Mouse (Mus musculus) MEL (cell line): ENCODE data around the gene Dll3. TPM values are rescaled to one million over a fixed set of nuclear protein-coding genes. Genes with fewer than 3 reads are reported as not detected.

Source experiments
- DNase-seq: peaks from one replicate; pipeline ENCODE4 v3.0.0; 2011; ENCODE audit warnings: low read depth, low spot score
- H3K27ac ChIP-seq: 2 replicates; pipeline ENCODE4 v1.5.1; 2012; ENCODE audit warnings: low read depth, mild to moderate bottlenecking, control low read depth, low read length, moderate library complexity; ENCODE audit not compliant: control insufficient read depth
- H3K27me3 ChIP-seq, 2 experiments: fragments of 150-350 bp in 1 of 2; sonication (generic) in 1 of 2; 2 replicates each; pipeline ENCODE4 v1.6.1; 2012; ENCODE audit warnings: low read length in 2 of 2, mild to moderate bottlenecking in 2 of 2, improper control_type of control experiment in 1 of 2, moderate library complexity in 1 of 2; ENCODE audit not compliant: insufficient read depth in 2 of 2, control insufficient read depth in 1 of 2
- H3K36me3 ChIP-seq, 2 experiments: 2 replicates each; pipeline ENCODE4 v1.6.1; 2012 to 2014; ENCODE audit warnings: low read length in 2 of 2, improper control_type of control experiment in 1 of 2, inconsistent platforms in 1 of 2, mild to moderate bottlenecking in 1 of 2; ENCODE audit not compliant: insufficient read depth in 2 of 2, control insufficient read depth in 1 of 2
- H3K4me1 ChIP-seq, 2 experiments: fragments of 150-350 bp in 1 of 2; sonication (generic) in 1 of 2; 2 replicates each; pipeline ENCODE4 v1.6.1; 2012; ENCODE audit warnings: low read length in 2 of 2, improper control_type of control experiment in 1 of 2, mild to moderate bottlenecking in 1 of 2; ENCODE audit not compliant: insufficient read depth in 2 of 2, control insufficient read depth in 1 of 2
- H3K4me3 ChIP-seq, 2 experiments: fragments of 150-350 bp in 1 of 2; sonication (generic) in 1 of 2; 2 replicates each; pipeline ENCODE4 v1.5.1; 2012; ENCODE audit warnings: low read depth in 2 of 2, low read length in 2 of 2, mild to moderate bottlenecking in 2 of 2, moderate library complexity in 2 of 2, control low read depth in 1 of 2, improper control_type of control experiment in 1 of 2; ENCODE audit not compliant: control insufficient read depth in 1 of 2, insufficient read depth in 1 of 2
- H3K79me2 ChIP-seq: 2 replicates; pipeline ENCODE4 v1.6.1; 2012; ENCODE audit warnings: mild to moderate bottlenecking, low read length, moderate library complexity; ENCODE audit not compliant: control insufficient read depth, poor library complexity, insufficient read depth
- H3K9ac ChIP-seq: 2 replicates; pipeline ENCODE4 v1.6.1; 2012; ENCODE audit warnings: low read depth, mild to moderate bottlenecking, control low read depth, low read length, moderate library complexity; ENCODE audit not compliant: control insufficient read depth, poor library complexity, severe bottlenecking
- H3K9me3 ChIP-seq: fragments of 150-350 bp; sonication (generic); replicated peaks from 2 replicates; pipeline ENCODE4 v1.6.1; 2012; ENCODE audit warnings: mild to moderate bottlenecking, low read length, improper control_type of control experiment, moderate library complexity; ENCODE audit not compliant: insufficient read depth
- CHD2 ChIP-seq: IDR thresholded peaks from 2 replicates; pipeline ENCODE4 v1.6.1; 2011; ENCODE audit warnings: low read length, improper control_type of control experiment
- CTCF ChIP-seq, 3 experiments: IDR thresholded peaks in 2 of 3; conservative IDR thresholded peaks in 1 of 3; 2 replicates each; pipeline ENCODE4 v1.5.1; 2011 to 2012; ENCODE audit warnings: low read length in 3 of 3, low read depth in 2 of 3, mild to moderate bottlenecking in 2 of 3, improper control_type of control experiment in 1 of 3, inconsistent platforms in 1 of 3, mixed read lengths in 1 of 3, moderate library complexity in 1 of 3; ENCODE audit not compliant: control insufficient read depth in 1 of 3, insufficient read depth in 1 of 3, poor library complexity in 1 of 3, severe bottlenecking in 1 of 3
- E2F4 ChIP-seq: IDR thresholded peaks from 2 replicates; pipeline ENCODE4 v1.6.1; 2011; ENCODE audit warnings: low read depth, low read length, improper control_type of control experiment, borderline replicate concordance
- ELF1 ChIP-seq: IDR thresholded peaks from 2 replicates; pipeline ENCODE4 v1.6.1; 2014; ENCODE audit warnings: low read depth, mild to moderate bottlenecking, inconsistent platforms, low read length, improper control_type of control experiment, moderate library complexity
- EP300 ChIP-seq, 2 experiments: IDR thresholded peaks; 2 replicates each; pipeline ENCODE4 v1.6.1; 2011; ENCODE audit warnings: improper control_type of control experiment in 2 of 2, low read length in 2 of 2, low read depth in 1 of 2, mild to moderate bottlenecking in 1 of 2
- GATA1 ChIP-seq: IDR thresholded peaks from 2 replicates; pipeline ENCODE4 v1.6.1; 2011; ENCODE audit warnings: low read depth, low read length, improper control_type of control experiment
- JUND ChIP-seq: IDR thresholded peaks from 2 replicates; pipeline ENCODE4 v1.6.1; 2011; ENCODE audit warnings: low read depth, mild to moderate bottlenecking, improper control_type of control experiment, low read length
- MAFK ChIP-seq: IDR thresholded peaks from 2 replicates; pipeline ENCODE4 v1.6.1; 2011; ENCODE audit warnings: low read depth, mild to moderate bottlenecking, low read length, improper control_type of control experiment, borderline replicate concordance
- MAX ChIP-seq: IDR thresholded peaks from 2 replicates; pipeline ENCODE4 v1.6.1; 2011; ENCODE audit warnings: low read length, improper control_type of control experiment
- MAZ ChIP-seq: IDR thresholded peaks from 2 replicates; pipeline ENCODE4 v1.6.1; 2012; ENCODE audit warnings: low read depth, mild to moderate bottlenecking, inconsistent platforms, low read length, improper control_type of control experiment
- MEF2A ChIP-seq: IDR thresholded peaks from 2 replicates; pipeline ENCODE4 v1.6.1; 2014; ENCODE audit warnings: low read depth, mild to moderate bottlenecking, inconsistent platforms, low read length, improper control_type of control experiment; ENCODE audit not compliant: poor library complexity, insufficient replicate concordance, severe bottlenecking; ENCODE audit errors: extremely low read depth
- MXI1 ChIP-seq: IDR thresholded peaks from 2 replicates; pipeline ENCODE4 v1.6.1; 2011; ENCODE audit warnings: mild to moderate bottlenecking, low read depth, low read length, improper control_type of control experiment
- NELFE ChIP-seq: IDR thresholded peaks from 2 replicates; pipeline ENCODE4 v1.6.1; 2011; ENCODE audit warnings: low read depth, low read length, improper control_type of control experiment
- RCOR1 ChIP-seq: IDR thresholded peaks from 2 replicates; pipeline ENCODE4 v1.6.1; 2012; ENCODE audit warnings: low read depth, mild to moderate bottlenecking, inconsistent platforms, low read length, improper control_type of control experiment
- SIN3A ChIP-seq: IDR thresholded peaks from 2 replicates; pipeline ENCODE4 v1.6.1; 2012; ENCODE audit warnings: low read length, improper control_type of control experiment, inconsistent platforms
- SMC3 ChIP-seq: IDR thresholded peaks from 2 replicates; pipeline ENCODE4 v1.6.1; 2011; ENCODE audit warnings: low read depth, low read length, improper control_type of control experiment
- UBTF ChIP-seq: IDR thresholded peaks from 2 replicates; pipeline ENCODE4 v1.6.1; 2012; ENCODE audit warnings: low read depth, mild to moderate bottlenecking, inconsistent platforms, low read length, improper control_type of control experiment, moderate library complexity, borderline replicate concordance; ENCODE audit not compliant: insufficient read depth
- ZC3H11A ChIP-seq: IDR thresholded peaks from 2 replicates; pipeline ENCODE4 v1.6.1; 2012; ENCODE audit warnings: low read depth, mild to moderate bottlenecking, inconsistent platforms, low read length, improper control_type of control experiment
- ZMIZ1 ChIP-seq: IDR thresholded peaks from 2 replicates; pipeline ENCODE4 v1.6.1; 2012; ENCODE audit warnings: low read depth, mild to moderate bottlenecking, inconsistent platforms, low read length, improper control_type of control experiment, moderate library complexity
- ZNF384 ChIP-seq: IDR thresholded peaks from 2 replicates; pipeline ENCODE4 v1.6.1; 2012; ENCODE audit warnings: low read depth, mild to moderate bottlenecking, inconsistent platforms, low read length, improper control_type of control experiment
- polyA plus RNA-seq, 2 experiments: library from polyadenylated mRNA; stranded (reverse) in 1 of 2; unstranded in 1 of 2; fragments of >175 nt in 1 of 2; fragments of >200 nt in 1 of 2; gene quantifications; 2 replicates each; pipeline versions ENCODE4 v1.2.1 to v1.2.4; 2012; ENCODE audit warnings: low replicate concordance in 2 of 2, low read depth in 1 of 2; ENCODE audit not compliant: insufficient read length in 2 of 2, insufficient read depth in 1 of 2, missing spikeins in 1 of 2
- total RNA-seq: library from RNA; depleted of rRNA; stranded (reverse); fragments of 300-350 nt; gene quantifications from 2 replicates; pipeline ENCODE4 v1.2.3, GENCODE M21; 2012; rRNA removed

Dll3 gene
- total RNA-seq (0.15 and 0.16 TPM in 2 replicates), polyA plus RNA-seq (under 1 TPM in 1 of 2 experiments, not detected in 1; 0.57 TPM)

- DNase-seq: no peak
- Histone ChIP-seq H3K36me3 (peaks cover 0 to 1% of the 10 kb centered on the region in 2 experiments; a peak in 1 of 4 replicates), H3K27ac (no peak within 1 kb of the TSS), H3K9me3 (no peaks in the 10 kb centered on the region), H3K79me2 (no peaks in the 10 kb centered on the region), H3K9ac (no peak within 1 kb of the TSS), H3K4me1 (no peaks in the 10 kb centered on the region), H3K4me3 (no peak within 1 kb of the TSS), H3K27me3 (no peaks in the 10 kb centered on the region)
- no peak for TF ChIP-seq UBTF
- no peak for TF ChIP-seq EP300 (IDR thresholded peaks at IDR 0.05; ENCODE audit: low read depth in 1 of 2, low read length in 2 of 2)
- TF ChIP-seq E2F4: no peak
- no peak for TF ChIP-seq NELFE
- no peak for TF ChIP-seq ZMIZ1
- TF ChIP-seq CTCF (IDR thresholded peaks at IDR 0.05 in 2 of 3, conservative IDR thresholded peaks at IDR 0.05 in 1 of 3; ENCODE audit: control insufficient read depth in 1 of 3, insufficient read depth in 1 of 3, low read depth in 2 of 3, low read length in 3 of 3, poor library complexity in 1 of 3, severe bottlenecking in 1 of 3): peak in 2 of 3 experiments; percentile 2 to 32; a peak in 2 of 6 replicates
- TF ChIP-seq JUND: no peak
- TF ChIP-seq MEF2A: no peak
These were observed at the start of gene Dll3 for GRCm38 (mm10) chr7:28301616-28302433. TSS of gene Dll3 (minus strand) at chr7:28302238.

DNA sequence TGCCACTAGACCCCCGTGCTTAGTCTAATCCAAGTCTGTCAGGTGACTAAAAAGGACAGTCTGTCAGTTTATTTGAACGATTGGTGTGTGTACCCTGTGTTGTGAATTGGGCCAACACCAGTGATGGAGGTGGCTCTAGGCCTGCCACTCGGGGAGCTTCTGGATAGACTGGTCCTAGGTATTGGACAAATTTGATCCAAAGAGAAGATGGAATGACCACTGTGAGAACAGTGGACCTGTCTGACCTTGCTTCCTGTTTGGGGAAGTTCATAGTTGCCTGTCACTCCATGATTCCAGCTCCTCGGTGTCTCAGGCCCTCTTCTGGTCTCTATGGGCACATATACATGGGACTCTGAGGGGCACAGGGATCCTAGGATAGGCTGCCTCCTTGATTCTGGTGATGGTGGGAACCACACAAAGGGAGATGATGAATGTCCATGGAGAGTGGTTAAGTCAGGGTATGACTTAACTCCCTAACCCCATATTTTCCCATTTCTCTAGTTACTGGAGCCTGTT, 49.7 kb upstream of the Dll3 start:
- Histone ChIP-seq H3K27ac (peak overlapping the region; percentile 63), H3K36me3 (peaks cover 11 to 24% of the 10 kb centered on the region in 2 experiments)
- TF ChIP-seq MAZ (no peak), SIN3A (peak; percentile 39; the same call in 1 of the 2 replicates)
- TF ChIP-seq, all 39 proteins: peak for 1
- peak; percentile 59 for DNase-seq
- Histone ChIP-seq H3K9me3 (no peaks in the 10 kb centered on the region), H3K4me3 (peak overlapping the region; percentile 74 to 87), H3K9ac (peak overlapping the region; percentile 78), H3K4me1 (peaks cover 2 to 22% of the 10 kb centered on the region in 2 experiments; a peak in 3 of 4 replicates), H3K27me3 (no peaks in the 10 kb centered on the region), H3K79me2 (peaks cover 20% of the 10 kb centered on the region)

GRCm38 (mm10) chr7:28350155-28350883, 48.3 kb upstream of the Dll3 start, which contains the start of gene Rps16:
TSS of gene Rps16 (plus strand) at chr7:28350652.
- Histone ChIP-seq H3K27ac (peak within 1 kb of the TSS; percentile 63), H3K27me3 (no peaks in the 10 kb centered on the region), H3K4me3 (peak within 1 kb of the TSS; percentile 76 to 88), H3K79me2 (peaks cover 20% of the 10 kb centered on the region), H3K9me3 (no peaks in the 10 kb centered on the region), H3K9ac (peak within 1 kb of the TSS; percentile 81), H3K4me1 (peaks cover 2 to 20% of the 10 kb centered on the region in 2 experiments; a peak in 3 of 4 replicates), H3K36me3 (peaks cover 11 to 24% of the 10 kb centered on the region in 2 experiments)
- peak; percentile 97 for DNase-seq
- TF ChIP-seq CTCF (IDR thresholded peaks at IDR 0.05 in 2 of 3, conservative IDR thresholded peaks at IDR 0.05 in 1 of 3; ENCODE audit: control insufficient read depth in 1 of 3, insufficient read depth in 1 of 3, low read depth in 2 of 3, low read length in 3 of 3, poor library complexity in 1 of 3, severe bottlenecking in 1 of 3): no peak
- TF ChIP-seq UBTF: no peak
- TF ChIP-seq MEF2A: no peak
- TF ChIP-seq MAX: peak; percentile 64
- no peak for TF ChIP-seq GATA1
- peak; percentile 78 for TF ChIP-seq MXI1
- TF ChIP-seq ZMIZ1: peak; percentile 74; the same call in 1 of the 2 replicates
- TF ChIP-seq ZNF384: no peak
- no peak for TF ChIP-seq MAFK
- no peak for TF ChIP-seq ZC3H11A
- TF ChIP-seq EP300 (IDR thresholded peaks at IDR 0.05; ENCODE audit: low read depth in 1 of 2, low read length in 2 of 2): no peak
- peak; percentile 90 for TF ChIP-seq NELFE
- TF ChIP-seq ELF1: peak; percentile 94
- peak; percentile 64; the same call in 1 of the 2 replicates for TF ChIP-seq SIN3A
- TF ChIP-seq RCOR1: no peak
- TF ChIP-seq SMC3: no peak
- no peak for TF ChIP-seq CHD2
